Mouse (Mus musculus): ENCODE results near the gene Smyd2.

- TF ChIP-seq CTCF (IDR thresholded peaks at IDR 0.05; ENCODE audit: control insufficient read depth, insufficient read depth, insufficient read length) (no peak), USF1 (IDR thresholded peaks at IDR 0.05; ENCODE audit: low read depth) (no peak), CEBPB (IDR thresholded peaks at IDR 0.05; ENCODE audit: low read depth) (no peak), MAX (IDR thresholded peaks at IDR 0.05) (no peak)
Measured at GRCm38 (mm10) chr1:189860942-189861315, 61.2 kb downstream of the Smyd2 start.
